Mouse (Mus musculus): ENCODE measurements around the gene Gngt1.

Gene Gngt1

DNA sequence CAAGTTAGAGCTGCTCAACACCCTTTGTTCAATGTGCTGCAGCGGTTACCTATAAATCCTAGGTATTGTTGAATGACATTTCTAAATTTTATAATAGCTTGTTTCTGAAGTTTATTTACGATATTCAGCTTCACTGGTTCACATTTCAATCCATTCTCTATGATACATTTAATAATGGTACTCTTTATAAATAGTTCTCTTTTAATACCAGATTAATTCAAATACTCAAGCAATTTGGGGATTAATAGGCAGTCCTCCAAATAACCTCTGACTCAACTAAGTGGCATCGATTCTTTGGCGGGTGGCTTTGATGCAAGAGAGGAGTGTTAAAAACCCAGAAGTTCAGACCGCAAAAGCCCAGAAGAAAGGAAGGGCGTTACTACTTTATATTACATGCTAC, at the start of gene Gngt1:
Gngt1 (plus strand) TSS at position 301 of the 400 bp plus-strand sequence.
- DNase-seq, result no peak

DNA sequence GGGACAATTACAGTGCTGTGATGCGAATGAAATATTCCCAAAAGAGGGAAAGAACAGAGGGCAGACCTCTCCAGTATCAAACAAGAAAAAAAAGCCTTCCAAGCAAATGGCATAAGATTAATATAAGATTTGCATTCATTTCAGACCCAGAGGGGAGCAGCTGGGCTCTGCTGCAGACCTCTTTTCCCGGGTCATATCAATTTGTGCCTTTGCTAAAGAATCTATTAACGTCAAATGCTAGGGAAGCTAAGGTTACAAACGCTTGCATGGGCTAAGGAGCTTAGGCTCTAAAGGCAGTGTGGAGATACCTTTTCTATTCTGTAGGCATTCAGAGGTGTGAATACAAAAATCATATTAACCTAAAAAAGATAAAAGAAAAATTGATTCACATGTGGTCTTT, 38.6 kb upstream of the Gngt1 start:
- no peak for DNase-seq

DNA sequence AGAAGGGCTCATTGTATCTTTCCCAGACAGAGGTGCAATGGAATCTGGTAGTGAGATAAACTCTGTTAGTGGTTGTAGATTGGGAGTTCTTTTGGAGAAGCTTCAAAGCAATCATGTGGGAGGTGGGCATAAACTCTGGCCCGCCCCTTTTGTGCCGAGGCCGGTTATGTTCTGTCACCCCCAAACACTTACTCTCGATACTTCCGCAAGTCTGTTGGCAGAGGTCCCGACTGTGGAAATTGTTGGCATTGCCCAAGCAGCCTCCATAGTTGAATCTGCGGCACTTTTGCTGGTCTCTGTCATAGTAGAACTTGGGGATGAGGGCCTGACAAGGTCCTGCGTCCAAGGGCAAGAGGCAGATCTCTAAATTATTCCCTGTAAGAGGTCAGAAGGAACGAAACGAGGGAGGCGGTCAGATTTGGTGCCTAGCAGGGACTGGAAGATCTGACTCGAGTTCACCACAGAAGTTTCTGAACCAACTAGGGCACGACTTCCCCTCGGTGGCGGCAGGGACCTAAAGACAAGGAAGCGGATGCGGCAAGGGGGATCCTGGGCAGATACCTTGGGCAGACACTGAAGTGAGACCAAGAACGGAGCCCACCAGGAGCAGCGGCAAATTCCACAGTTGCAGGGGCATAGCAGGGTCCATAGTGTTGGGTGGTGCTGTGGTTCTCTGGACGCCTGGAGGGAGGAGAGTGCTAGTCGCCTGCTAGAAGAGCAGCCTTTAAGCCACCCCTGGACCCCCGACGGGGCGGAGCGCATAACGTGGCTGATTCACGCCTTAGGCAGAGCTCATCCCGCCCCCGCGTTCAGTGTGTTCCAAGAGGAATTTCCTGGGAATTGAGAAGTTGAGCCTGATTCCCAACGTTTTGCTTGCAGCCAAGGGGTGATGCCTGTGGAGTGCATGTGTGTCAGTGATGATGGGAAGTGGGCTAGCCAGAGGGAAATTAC, 25.6 kb upstream of the Gngt1 start:
- peak; percentile 44 for DNase-seq

- DNase-seq, result no peak
Measured at GRCm38 (mm10) chr6:3973679-3974078, 19.9 kb upstream of the Gngt1 start.

DNA sequence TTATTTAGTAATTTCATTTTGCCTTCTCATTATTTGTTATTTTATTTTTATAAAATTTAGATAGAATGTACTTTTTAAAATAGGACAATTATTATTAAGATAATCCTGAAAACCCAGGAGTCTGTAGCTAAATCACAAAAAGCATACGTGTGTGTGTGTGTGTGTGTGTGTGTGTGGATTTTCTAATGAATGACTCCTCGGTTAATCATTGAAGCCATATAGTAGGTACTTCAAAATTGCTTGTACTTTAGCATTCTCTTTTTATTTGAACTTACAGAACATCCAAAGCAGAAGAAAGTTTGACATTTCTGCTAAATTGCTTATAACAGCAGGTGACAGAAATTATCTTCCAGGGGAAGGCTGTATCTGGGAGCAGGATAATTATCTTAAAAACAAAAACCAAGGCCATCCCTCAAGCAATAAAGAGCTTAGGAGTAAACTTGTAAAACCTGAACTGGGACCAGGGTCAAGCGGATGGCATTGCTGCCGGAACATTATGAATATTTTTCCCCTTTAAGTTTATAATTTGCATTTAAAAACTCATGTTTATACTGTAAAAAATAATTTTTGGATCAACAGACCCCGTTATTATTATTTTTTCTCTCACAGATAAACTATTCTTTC, 10.8 kb upstream of the Gngt1 start:
- no peak for DNase-seq

DNA sequence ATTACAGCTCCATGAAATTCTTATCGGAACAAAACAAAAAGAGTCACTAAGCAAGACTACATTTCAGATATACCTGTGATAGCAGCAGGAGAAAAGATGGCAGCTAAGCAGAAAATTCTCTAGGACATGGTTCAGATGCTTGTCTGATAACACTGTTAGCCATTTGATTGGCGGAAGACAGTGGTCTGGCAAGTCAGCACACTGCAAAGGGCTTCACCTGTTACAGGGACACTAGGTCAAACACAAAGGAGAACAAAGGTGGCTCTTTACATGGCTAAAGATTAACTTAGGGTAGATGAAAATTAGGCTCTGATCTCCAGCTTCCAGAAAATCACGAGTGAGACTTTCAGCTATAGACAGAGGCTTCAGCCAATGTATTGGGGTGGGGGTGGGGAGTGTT, 4.8 kb upstream of the Gngt1 start, which contains the start of gene Tfpi2:
Tfpi2 (minus strand) TSS at position 170 of the 400 bp plus-strand sequence.
- no peak for DNase-seq

DNA sequence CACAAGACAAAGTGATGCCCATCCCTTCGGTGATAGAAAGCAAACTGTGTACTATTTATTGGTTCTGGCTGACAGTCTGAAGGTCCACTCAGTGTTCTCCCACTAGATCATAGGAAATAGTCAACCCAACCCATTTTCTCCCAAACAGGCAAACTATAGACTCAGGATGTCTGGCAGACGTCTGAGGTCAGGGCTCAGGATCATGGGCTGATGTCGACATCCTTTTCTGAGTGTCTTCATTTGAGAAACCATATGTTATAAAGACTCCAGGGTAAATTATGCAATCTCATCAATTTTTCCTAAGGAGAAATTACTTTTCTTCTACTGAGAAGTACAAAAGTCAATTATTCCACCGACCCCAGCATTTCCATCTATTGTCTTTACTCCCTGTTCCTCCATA, 4.5 kb downstream of the Gngt1 start:
- no peak for DNase-seq

- DNase-seq, result no peak
Measured at GRCm38 (mm10) chr6:3999296-3999695, 5.7 kb downstream of the Gngt1 start.

- DNase-seq, result no peak
Measured at GRCm38 (mm10) chr6:4000716-4001115, 7.1 kb downstream of the Gngt1 start.

- peak; percentile 24 for DNase-seq
Measured at GRCm38 (mm10) chr6:4003445-4003844, 9.9 kb downstream of the Gngt1 start.

GRCm38 (mm10) chr6:4003890-4004306, 10.3 kb downstream of the Gngt1 start, which contains the start of gene Gng11:
Gene Gng11 (plus strand): TSS chr6:4003904.
- peak; percentile 75 for DNase-seq

- no peak for DNase-seq
Measured at GRCm38 (mm10) chr6:4004808-4005207, 11.2 kb downstream of the Gngt1 start.

DNA sequence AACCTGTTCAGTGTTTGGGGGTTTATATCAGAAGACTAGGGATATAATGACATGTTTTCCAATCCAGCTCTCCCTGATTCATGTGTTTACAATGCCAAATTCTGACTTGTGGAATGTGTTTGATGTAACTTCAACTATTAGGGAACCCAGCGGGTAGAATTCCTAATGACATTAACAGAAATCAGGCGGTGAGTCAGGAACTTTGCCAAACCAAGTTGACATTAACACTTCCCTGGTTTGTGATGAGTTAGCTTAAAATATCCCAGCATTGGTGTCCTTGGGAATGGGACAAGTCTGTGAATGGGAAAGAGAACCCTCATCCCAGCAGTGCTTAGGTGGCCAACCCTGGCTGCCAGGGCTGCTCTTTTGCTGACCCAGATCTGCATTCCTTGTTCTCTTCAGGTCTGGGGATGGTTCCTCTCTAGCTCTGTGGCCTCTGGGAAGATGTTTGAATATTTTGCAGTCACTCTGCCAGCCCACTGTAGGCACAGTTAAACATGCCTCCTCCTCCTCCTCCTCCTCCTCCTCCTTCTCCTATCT, 15.0 kb downstream of the Gngt1 start:
- DNase-seq, result peak; percentile 45

DNA sequence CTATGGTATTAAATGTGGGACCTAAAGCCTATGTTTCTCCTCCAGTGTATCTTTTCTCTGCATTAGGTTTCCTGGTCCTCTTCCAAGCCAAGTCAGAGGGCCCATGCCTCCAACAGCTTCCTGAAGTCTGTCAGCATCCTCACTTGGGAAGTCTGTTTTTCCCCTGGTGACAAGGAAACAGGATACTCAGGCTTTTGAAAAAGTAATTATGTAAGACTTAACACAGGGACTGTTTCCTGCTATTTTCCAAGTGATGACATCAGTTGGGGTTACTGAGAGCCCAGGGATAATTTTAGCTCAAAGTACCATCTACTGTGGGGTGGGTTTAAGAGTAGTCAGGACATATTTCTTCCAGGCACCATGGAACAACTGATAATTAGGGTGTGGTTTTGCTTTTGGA, 16.0 kb downstream of the Gngt1 start:
- DNase-seq, result no peak

DNA sequence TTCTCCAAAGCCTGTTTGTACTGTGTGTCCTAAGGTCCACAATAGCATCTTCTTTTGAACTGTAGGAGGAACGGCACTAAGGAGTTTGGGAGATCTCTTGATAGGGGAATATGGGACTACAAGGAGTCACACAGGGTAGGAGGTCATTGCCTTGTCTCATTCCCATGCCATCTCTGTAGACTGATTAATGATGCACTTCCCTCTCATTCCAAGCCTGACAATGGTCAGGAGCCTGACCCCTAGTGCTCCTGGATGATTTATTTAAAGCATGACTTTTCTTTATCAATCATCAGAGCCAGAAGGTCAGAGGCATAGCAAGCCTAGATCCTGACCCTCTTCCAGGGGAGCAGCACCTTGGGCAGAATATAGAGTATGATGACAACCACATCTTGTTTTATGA, 29.1 kb downstream of the Gngt1 start:
- DNase-seq, result no peak

DNA sequence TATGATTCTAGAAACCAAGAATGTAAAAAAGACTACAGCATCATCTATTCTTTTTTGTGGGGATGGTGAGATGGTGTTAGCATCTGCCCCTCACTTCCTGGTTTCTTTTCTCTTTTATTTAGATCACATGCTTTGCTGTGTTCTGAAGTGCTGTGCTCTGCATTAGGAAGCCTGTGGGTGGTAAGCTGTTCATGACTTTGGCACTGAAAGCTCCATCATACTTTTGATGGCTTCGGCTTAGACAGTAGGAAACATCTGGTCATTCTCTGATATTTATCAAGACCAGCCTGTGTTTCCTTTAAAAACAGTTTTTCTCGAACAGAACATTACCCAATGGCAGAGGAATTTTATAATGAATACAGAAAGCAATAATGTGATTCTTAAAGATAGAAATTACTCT, 32.8 kb downstream of the Gngt1 start:
- DNase-seq, result no peak

- DNase-seq, result no peak
Measured at GRCm38 (mm10) chr6:4030956-4031355, 37.4 kb downstream of the Gngt1 start.

DNA sequence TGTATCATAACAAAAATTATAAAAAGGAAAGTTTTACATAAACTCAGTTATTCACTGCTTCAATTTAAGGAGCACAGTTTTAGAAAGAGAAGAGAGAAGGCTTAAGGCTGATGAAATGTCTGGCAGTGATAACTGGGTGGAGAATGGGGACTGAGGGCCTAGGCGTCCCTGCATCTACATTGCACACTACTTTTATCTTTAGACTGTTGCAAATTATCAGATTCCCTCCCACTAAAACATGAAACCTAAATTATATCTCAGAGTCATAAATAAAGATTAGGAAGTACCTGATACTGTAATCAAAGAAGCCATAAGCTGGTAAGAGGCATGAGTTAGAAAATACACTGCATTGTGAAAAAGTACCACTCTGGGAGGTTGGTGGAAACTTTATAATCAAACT, 48.2 kb downstream of the Gngt1 start:
- DNase-seq, result no peak

Measured in lung, postnatal 14 days (tissue).